Mouse (Mus musculus): ENCODE data around the gene Kcnn3. TPM values are rescaled to one million over a fixed set of nuclear protein-coding genes. Genes with fewer than 3 reads are reported as not detected.
A peak's percentile ranks its signal among the peaks of the same experiment; 100 is the strongest.

Kcnn3 gene
- polyA plus RNA-seq, 1 experiment = not detected

GRCm38 (mm10) chr3:89659938-89660620, 140.1 kb downstream of the Kcnn3 start:
- no peak for TF ChIP-seq FLI1 (IDR thresholded peaks at IDR 0.05; ENCODE audit: low read length)
- TF ChIP-seq GATA1 (IDR thresholded peaks at IDR 0.05; ENCODE audit: borderline replicate concordance, low read length) = no peak
- Histone ChIP-seq H3K36me3 (replicated peaks; ENCODE audit: low read length) (no peaks in the 10 kb centered on the region), H3K9me3 (no peaks in the 10 kb centered on the region), H3K27me3 (replicated peaks) (peaks cover 47% of the 10 kb centered on the region), H3K4me1 (no peaks in the 10 kb centered on the region), H3K4me3 (replicated peaks) (no peak overlapping the region)

GRCm38 (mm10) chr3:89664808-89665207, 144.8 kb downstream of the Kcnn3 start:
- Histone ChIP-seq H3K27me3 (replicated peaks) (peaks cover 53% of the 10 kb centered on the region), H3K4me3 (replicated peaks) (no peak overlapping the region), H3K36me3 (replicated peaks; ENCODE audit: low read length) (no peaks in the 10 kb centered on the region), H3K9me3 (no peaks in the 10 kb centered on the region), H3K4me1 (peaks cover 5% of the 10 kb centered on the region; the same call in 1 of the 2 replicates)
- no peak for TF ChIP-seq GATA1 (IDR thresholded peaks at IDR 0.05; ENCODE audit: borderline replicate concordance, low read length)
- TF ChIP-seq FLI1 (IDR thresholded peaks at IDR 0.05; ENCODE audit: low read length) = no peak

GRCm38 (mm10) chr3:89667131-89667530, 147.2 kb downstream of the Kcnn3 start:
- H3K36me3 ChIP-seq (replicated peaks; ENCODE audit: low read length) = no peaks in the 10 kb centered on the region
- TF ChIP-seq GATA1 (IDR thresholded peaks at IDR 0.05; ENCODE audit: borderline replicate concordance, low read length) (no peak), FLI1 (IDR thresholded peaks at IDR 0.05; ENCODE audit: low read length) (no peak)
- H3K9me3 ChIP-seq = no peaks in the 10 kb centered on the region
- H3K4me3 ChIP-seq (replicated peaks) = no peak overlapping the region
- H3K27me3 ChIP-seq (replicated peaks) = peaks cover 49% of the 10 kb centered on the region
- H3K4me1 ChIP-seq = peaks cover 5% of the 10 kb centered on the region; the same call in 1 of the 2 replicates

- H3K27me3 ChIP-seq (replicated peaks) = peaks cover 34% of the 10 kb centered on the region
- peaks cover 5% of the 10 kb centered on the region; the same call in 1 of the 2 replicates for H3K4me1 ChIP-seq
- TF ChIP-seq GATA1 (IDR thresholded peaks at IDR 0.05; ENCODE audit: borderline replicate concordance, low read length) (no peak), FLI1 (IDR thresholded peaks at IDR 0.05; ENCODE audit: low read length) (no peak)
- no peaks in the 10 kb centered on the region for H3K36me3 ChIP-seq (replicated peaks; ENCODE audit: low read length)
- H3K4me3 ChIP-seq (replicated peaks) = no peak overlapping the region
- H3K9me3 ChIP-seq = no peaks in the 10 kb centered on the region
Measured at GRCm38 (mm10) chr3:89671334-89671733, 151.4 kb downstream of the Kcnn3 start.

GRCm38 (mm10) chr3:89672573-89673317, 152.8 kb downstream of the Kcnn3 start:
- no peak for TF ChIP-seq FLI1 (IDR thresholded peaks at IDR 0.05; ENCODE audit: low read length)
- no peak for TF ChIP-seq GATA1 (IDR thresholded peaks at IDR 0.05; ENCODE audit: borderline replicate concordance, low read length)
- H3K27me3 ChIP-seq (replicated peaks) = peaks cover 32% of the 10 kb centered on the region
- H3K4me1 ChIP-seq = no peaks in the 10 kb centered on the region
- H3K9me3 ChIP-seq = no peaks in the 10 kb centered on the region
- H3K36me3 ChIP-seq (replicated peaks; ENCODE audit: low read length) = no peaks in the 10 kb centered on the region
- no peak overlapping the region for H3K4me3 ChIP-seq (replicated peaks)

GRCm38 (mm10) chr3:89677617-89678016, 157.7 kb downstream of the Kcnn3 start:
- TF ChIP-seq FLI1 (IDR thresholded peaks at IDR 0.05; ENCODE audit: low read length) (no peak), GATA1 (IDR thresholded peaks at IDR 0.05; ENCODE audit: borderline replicate concordance, low read length) (no peak)

GRCm38 (mm10) chr3:89686031-89686430, 166.1 kb downstream of the Kcnn3 start:
- Histone ChIP-seq H3K4me3 (replicated peaks) (no peak overlapping the region), H3K4me1 (peaks cover 9% of the 10 kb centered on the region), H3K9me3 (peaks cover 10% of the 10 kb centered on the region), H3K36me3 (replicated peaks; ENCODE audit: low read length) (no peaks in the 10 kb centered on the region), H3K27me3 (replicated peaks) (peaks cover 58% of the 10 kb centered on the region)
- no peak for TF ChIP-seq GATA1 (IDR thresholded peaks at IDR 0.05; ENCODE audit: borderline replicate concordance, low read length)
- TF ChIP-seq FLI1 (IDR thresholded peaks at IDR 0.05; ENCODE audit: low read length) = no peak

More at GRCm38 (mm10) chr3:89677617-89678016, 157.7 kb downstream of the Kcnn3 start:
- Histone ChIP-seq H3K4me1 (no peaks in the 10 kb centered on the region), H3K36me3 (replicated peaks; ENCODE audit: low read length) (no peaks in the 10 kb centered on the region), H3K27me3 (replicated peaks) (peaks cover 46% of the 10 kb centered on the region), H3K4me3 (replicated peaks) (no peak overlapping the region), H3K9me3 (no peaks in the 10 kb centered on the region)

GRCm38 (mm10) chr3:89688694-89689581, 169.0 kb downstream of the Kcnn3 start:
- Histone ChIP-seq H3K36me3 (replicated peaks; ENCODE audit: low read length) (no peaks in the 10 kb centered on the region), H3K27me3 (replicated peaks) (peaks cover 45% of the 10 kb centered on the region), H3K9me3 (peaks cover 28% of the 10 kb centered on the region), H3K4me3 (replicated peaks) (peak overlapping the region; percentile 89), H3K4me1 (peaks cover 9% of the 10 kb centered on the region)
- TF ChIP-seq GATA1 (IDR thresholded peaks at IDR 0.05; ENCODE audit: borderline replicate concordance, low read length) (no peak), FLI1 (IDR thresholded peaks at IDR 0.05; ENCODE audit: low read length) (no peak)

GRCm38 (mm10) chr3:89691776-89692175, 171.8 kb downstream of the Kcnn3 start:
- no peaks in the 10 kb centered on the region for H3K36me3 ChIP-seq (replicated peaks; ENCODE audit: low read length)
- TF ChIP-seq GATA1 (IDR thresholded peaks at IDR 0.05; ENCODE audit: borderline replicate concordance, low read length) (no peak), FLI1 (IDR thresholded peaks at IDR 0.05; ENCODE audit: low read length) (no peak)

More at GRCm38 (mm10) chr3:89691776-89692175, 171.8 kb downstream of the Kcnn3 start:
- H3K4me3 ChIP-seq (replicated peaks) = no peak overlapping the region
- peaks cover 9% of the 10 kb centered on the region for H3K4me1 ChIP-seq
- H3K9me3 ChIP-seq = peaks cover 35% of the 10 kb centered on the region
- peaks cover 36% of the 10 kb centered on the region for H3K27me3 ChIP-seq (replicated peaks)

Data from megakaryocyte, embryonic 14.5 days (primary cell).